Mouse (Mus musculus) neural tube, embryonic 13.5 days (tissue): Measurements from ENCODE around the gene Ubr3. TPM values are rescaled to one million over a fixed set of nuclear protein-coding genes. Genes with fewer than 3 reads are reported as not detected.
"Not testable (repeated sequence)": the region's sequence is repeated elsewhere in the genome, so short reads cannot be mapped to it uniquely, and the experiment has no call there.

Experiments
- ATAC-seq: fragments of 200-750 bp; cut with Nextera tagmentation; 2 replicates; pipeline ENCODE4 v1.8.0; 2017; ENCODE audit warnings: low read depth, mild to moderate bottlenecking, moderate TSS enrichment, moderate library complexity
- H3K27ac ChIP-seq: fragments of 300-500 bp; sonication (generic); replicated peaks from 2 replicates; pipeline ENCODE4 v1.5.1; 2015; ENCODE audit warnings: moderate library complexity, mild to moderate bottlenecking, inconsistent platforms
- H3K27me3 ChIP-seq: fragments of 300-500 bp; sonication (generic); 2 replicates; pipeline ENCODE4 v1.6.1; 2015; ENCODE audit warnings: mild to moderate bottlenecking, inconsistent platforms
- H3K36me3 ChIP-seq: fragments of 300-500 bp; sonication (generic); 2 replicates; pipeline ENCODE4 v1.6.1; 2015; ENCODE audit warnings: mild to moderate bottlenecking, inconsistent platforms
- H3K4me1 ChIP-seq: fragments of 300-500 bp; sonication (generic); replicated peaks from 2 replicates; pipeline ENCODE4 v1.6.1; 2015; ENCODE audit warnings: inconsistent platforms
- H3K4me2 ChIP-seq: fragments of 300-500 bp; sonication (generic); 2 replicates; pipeline ENCODE4 v1.6.1; 2015; ENCODE audit warnings: inconsistent platforms, mild to moderate bottlenecking, moderate library complexity
- H3K4me3 ChIP-seq: fragments of 300-500 bp; sonication (generic); 2 replicates; pipeline ENCODE4 v1.5.1; 2015; ENCODE audit warnings: mild to moderate bottlenecking, inconsistent platforms
- H3K9ac ChIP-seq: fragments of 300-500 bp; sonication (generic); 2 replicates; pipeline ENCODE4 v1.6.1; 2015; ENCODE audit warnings: moderate library complexity, mild to moderate bottlenecking, inconsistent platforms
- H3K9me3 ChIP-seq: fragments of 300-500 bp; sonication (generic); 2 replicates; pipeline ENCODE4 v1.6.1; 2016; ENCODE audit warnings: inconsistent platforms
- WGBS: fragments of 180-500 bp; shearing (Covaris S2); methylation state at CpG from one replicate; pipeline ENCODE4 v1.1.7; 2015; 5-methylcytosine and 5-hydroxymethylcytosine counted together
- polyA plus RNA-seq: library from polyadenylated mRNA; unstranded; fragments of >200 nt; fragmentation: Nextera tagmentation; extraction: Ambion mirVana; gene quantifications from 2 replicates; pipeline ENCODE4 v1.2.1, GENCODE M21; 2015

Gene Ubr3
- polyA plus RNA-seq, 1 experiment from 2014 or later: 15.8 TPM

DNA sequence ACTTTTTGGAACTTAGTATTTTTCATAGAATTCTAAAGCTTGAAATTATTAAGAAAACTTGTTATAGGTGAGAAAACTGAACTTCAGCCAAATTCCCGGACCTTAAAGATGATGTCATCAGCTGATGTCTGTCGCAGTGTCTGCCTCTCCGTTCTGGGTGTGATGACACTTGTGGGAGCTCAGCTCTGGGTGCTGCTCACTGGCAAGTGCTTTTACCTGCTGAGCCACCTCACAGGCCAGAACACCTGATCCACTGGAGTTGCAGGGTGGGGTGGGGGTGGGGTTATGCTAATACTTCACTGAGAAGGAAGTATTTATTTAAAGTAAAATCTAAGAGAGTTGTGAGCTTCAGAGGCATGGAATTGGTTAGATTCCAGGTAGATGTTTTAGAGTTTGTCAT is 20.3 kb downstream of the Ubr3 start:
- Histone ChIP-seq H3K4me3 (no peak overlapping the region), H3K27ac (no peak overlapping the region), H3K4me2 (no peak overlapping the region), H3K4me1 (no peaks in the 10 kb centered on the region), H3K9ac (no peak overlapping the region), H3K36me3 (peaks cover 34% of the 10 kb centered on the region), H3K9me3 (no peaks in the 10 kb centered on the region), H3K27me3 (no peaks in the 10 kb centered on the region)
- ATAC-seq: no peak
- 88% methylated on average over 3 of the region's 3 CpGs for WGBS

GRCm38 (mm10) chr2:69924943-69925342 is 27.9 kb downstream of the Ubr3 start:
- peaks cover 40% of the 10 kb centered on the region for H3K36me3 ChIP-seq
- H3K4me3 ChIP-seq: no peak overlapping the region
- no peak overlapping the region for H3K9ac ChIP-seq
- 85% methylated on average over 3 of the region's 3 CpGs for WGBS
- H3K27ac ChIP-seq: no peak overlapping the region
- ATAC-seq: no peak
- no peaks in the 10 kb centered on the region for H3K9me3 ChIP-seq
- H3K4me2 ChIP-seq: no peak overlapping the region
- H3K4me1 ChIP-seq: no peaks in the 10 kb centered on the region
- no peaks in the 10 kb centered on the region for H3K27me3 ChIP-seq

DNA sequence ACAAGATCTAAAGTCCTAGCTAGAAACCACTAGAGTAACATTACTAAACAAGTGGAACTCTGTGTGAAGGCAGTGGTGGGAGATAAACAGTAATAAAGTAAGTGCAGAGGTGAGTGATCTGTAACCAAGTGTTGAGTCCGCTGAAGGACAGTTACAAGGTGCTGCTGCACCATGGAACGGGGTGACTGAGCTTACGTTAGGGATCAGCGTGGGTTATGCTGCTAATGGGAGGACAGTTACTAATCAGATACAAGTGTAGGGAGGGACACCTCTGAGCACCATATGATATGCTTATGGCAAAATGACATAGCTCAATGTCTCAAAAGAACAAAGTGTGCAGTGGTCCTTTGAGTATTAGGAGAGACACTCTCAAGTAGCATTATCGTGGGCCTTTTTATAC is 39.3 kb downstream of the Ubr3 start:
- H3K27me3 ChIP-seq: no peaks in the 10 kb centered on the region
- H3K27ac ChIP-seq: no peak overlapping the region
- H3K9me3 ChIP-seq: no peaks in the 10 kb centered on the region
- H3K9ac ChIP-seq: no peak overlapping the region
- no peaks in the 10 kb centered on the region for H3K4me1 ChIP-seq
- H3K36me3 ChIP-seq: peaks cover 40% of the 10 kb centered on the region
- no peak overlapping the region for H3K4me2 ChIP-seq
- WGBS: 95% methylated on average over 5 of the region's 5 CpGs
- no peak overlapping the region for H3K4me3 ChIP-seq
- ATAC-seq: no peak

- ATAC-seq: no peak
- 85% methylated on average over 4 of the region's 4 CpGs for whole genome bisulfite sequencing
- H3K4me3 ChIP-seq: no peak overlapping the region
- no peak overlapping the region for H3K9ac ChIP-seq
- no peak overlapping the region for H3K4me2 ChIP-seq
- H3K36me3 ChIP-seq: peaks cover 38% of the 10 kb centered on the region
- H3K27me3 ChIP-seq: no peaks in the 10 kb centered on the region
- no peaks in the 10 kb centered on the region for H3K9me3 ChIP-seq
- no peak overlapping the region for H3K27ac ChIP-seq
- H3K4me1 ChIP-seq: no peaks in the 10 kb centered on the region
These were observed 42.2 kb downstream of the Ubr3 start for GRCm38 (mm10) chr2:69939226-69939625.

GRCm38 (mm10) chr2:69939649-69940048 is 42.6 kb downstream of the Ubr3 start:
- Histone ChIP-seq H3K36me3 (peaks cover 35% of the 10 kb centered on the region), H3K27me3 (no peaks in the 10 kb centered on the region), H3K4me3 (no peak overlapping the region), H3K4me2 (no peak overlapping the region), H3K27ac (no peak overlapping the region), H3K9me3 (no peaks in the 10 kb centered on the region), H3K9ac (no peak overlapping the region), H3K4me1 (no peaks in the 10 kb centered on the region)
- WGBS: 93% methylated on average over 5 of the region's 5 CpGs
- ATAC-seq: no peak

GRCm38 (mm10) chr2:69941391-69942030 is 44.5 kb downstream of the Ubr3 start:
- no peak overlapping the region for H3K27ac ChIP-seq
- H3K4me2 ChIP-seq: no peak overlapping the region
- peaks cover 28% of the 10 kb centered on the region for H3K36me3 ChIP-seq
- no peaks in the 10 kb centered on the region for H3K4me1 ChIP-seq
- 81% methylated on average over 4 of the region's 4 CpGs for WGBS
- H3K27me3 ChIP-seq: no peaks in the 10 kb centered on the region
- H3K9me3 ChIP-seq: no peaks in the 10 kb centered on the region
- no peak overlapping the region for H3K9ac ChIP-seq
- no peak overlapping the region for H3K4me3 ChIP-seq
- no peak for ATAC-seq

DNA sequence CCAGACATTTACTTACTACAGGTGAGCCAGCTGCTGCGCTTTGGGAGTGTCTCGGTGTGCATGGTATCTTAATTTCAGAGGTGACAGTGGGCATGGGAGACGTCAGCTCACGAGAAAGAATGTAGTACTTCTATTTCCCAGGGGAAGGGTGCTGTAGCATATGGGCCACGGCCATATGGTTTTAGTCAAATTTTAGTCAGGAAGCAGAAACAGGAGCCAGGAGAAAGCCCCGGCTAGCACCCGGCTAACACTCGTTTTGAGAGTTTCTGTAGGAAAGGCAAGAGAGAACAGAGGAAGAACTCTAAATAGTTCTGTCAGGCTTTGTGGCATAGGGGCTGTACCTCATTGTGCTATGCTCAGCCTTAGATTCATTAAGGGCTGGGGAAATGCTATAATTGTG is 55.8 kb downstream of the Ubr3 start:
- Histone ChIP-seq H3K9me3 (no peaks in the 10 kb centered on the region), H3K4me3 (no peak overlapping the region), H3K9ac (no peak overlapping the region), H3K4me1 (no peaks in the 10 kb centered on the region), H3K4me2 (no peak overlapping the region), H3K36me3 (peaks cover 51% of the 10 kb centered on the region), H3K27ac (no peak overlapping the region), H3K27me3 (no peaks in the 10 kb centered on the region)
- ATAC-seq: no peak
- 85% methylated on average over 8 of the region's 8 CpGs for WGBS

DNA sequence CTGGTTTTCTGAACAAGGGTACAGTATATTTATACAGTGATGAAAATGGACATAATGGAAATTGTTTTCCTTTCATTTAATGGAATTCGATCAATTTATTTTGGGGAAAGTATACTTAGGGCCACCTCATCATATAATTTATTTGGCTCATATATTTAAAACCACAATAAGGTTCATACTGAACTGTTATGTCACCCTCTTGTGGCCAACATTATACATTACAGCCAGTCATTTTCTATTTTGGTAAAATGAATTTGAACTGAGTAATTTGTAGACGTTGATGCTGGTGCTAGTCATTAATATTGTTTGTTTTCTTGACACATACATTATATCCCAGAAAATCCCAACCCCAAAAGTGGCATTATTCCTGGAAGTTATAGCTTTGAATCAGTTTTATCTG is 58.6 kb downstream of the Ubr3 start:
- Histone ChIP-seq H3K4me1 (no peaks in the 10 kb centered on the region), H3K27ac (no peak overlapping the region), H3K36me3 (peaks cover 39% of the 10 kb centered on the region), H3K9me3 (no peaks in the 10 kb centered on the region), H3K9ac (no peak overlapping the region), H3K4me2 (no peak overlapping the region), H3K4me3 (no peak overlapping the region), H3K27me3 (no peaks in the 10 kb centered on the region)
- 67% methylated on average over 2 of the region's 2 CpGs for WGBS
- ATAC-seq: no peak

- H3K27me3 ChIP-seq: no peaks in the 10 kb centered on the region
- no peak overlapping the region for H3K27ac ChIP-seq
- ATAC-seq: no peak
- no peak overlapping the region for H3K9ac ChIP-seq
- H3K9me3 ChIP-seq: no peaks in the 10 kb centered on the region
- H3K36me3 ChIP-seq: peaks cover 50% of the 10 kb centered on the region
- 92% methylated on average over 2 of the region's 2 CpGs for WGBS
- H3K4me2 ChIP-seq: no peak overlapping the region
- no peak overlapping the region for H3K4me3 ChIP-seq
- H3K4me1 ChIP-seq: no peaks in the 10 kb centered on the region
These were observed 60.6 kb downstream of the Ubr3 start for GRCm38 (mm10) chr2:69957622-69958021.

GRCm38 (mm10) chr2:69974896-69975295 is 77.8 kb downstream of the Ubr3 start:
- no peak overlapping the region for H3K9ac ChIP-seq
- no peaks in the 10 kb centered on the region for H3K9me3 ChIP-seq
- no peak for ATAC-seq
- peaks cover 50% of the 10 kb centered on the region for H3K36me3 ChIP-seq
- no peaks in the 10 kb centered on the region for H3K27me3 ChIP-seq
- H3K4me1 ChIP-seq: no peaks in the 10 kb centered on the region
- 86% methylated on average over 2 of the region's 2 CpGs for WGBS
- H3K27ac ChIP-seq: no peak overlapping the region
- no peak overlapping the region for H3K4me3 ChIP-seq
- H3K4me2 ChIP-seq: no peak overlapping the region

GRCm38 (mm10) chr2:69989224-69989623 is 92.2 kb downstream of the Ubr3 start:
- Histone ChIP-seq H3K4me1 (no peaks in the 10 kb centered on the region), H3K27ac (no peak overlapping the region), H3K36me3 (peaks cover 43% of the 10 kb centered on the region), H3K9me3 (no peaks in the 10 kb centered on the region), H3K4me2 (no peak overlapping the region), H3K27me3 (no peaks in the 10 kb centered on the region), H3K9ac (no peak overlapping the region), H3K4me3 (no peak overlapping the region)
- 93% methylated on average over 6 of the region's 6 CpGs for WGBS
- ATAC-seq: no peak

DNA sequence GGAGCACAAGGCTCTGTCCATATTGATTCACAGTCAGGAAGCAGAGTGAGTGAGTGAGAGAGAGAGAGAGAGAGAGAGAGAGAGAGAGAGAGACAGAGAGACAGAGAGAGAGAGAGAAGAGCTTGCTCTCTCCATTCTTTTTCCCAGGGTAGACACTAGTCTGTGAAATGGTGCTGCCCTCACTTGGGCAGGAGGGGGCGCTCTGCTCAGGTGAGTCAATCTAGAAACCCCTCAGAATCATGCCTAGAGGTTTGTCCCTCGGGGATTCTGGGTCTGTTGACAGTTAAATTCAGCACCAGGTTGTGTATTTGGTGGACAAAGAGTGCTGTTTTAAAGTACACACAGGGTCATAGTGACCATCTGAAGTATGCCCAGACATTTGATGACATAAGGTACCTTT is 93.6 kb downstream of the Ubr3 start:
- Histone ChIP-seq H3K36me3 (peaks cover 43% of the 10 kb centered on the region), H3K9ac (no peak overlapping the region), H3K4me3 (no peak overlapping the region), H3K27ac (no peak overlapping the region), H3K27me3 (no peaks in the 10 kb centered on the region), H3K4me2 (no peak overlapping the region), H3K9me3 (no peaks in the 10 kb centered on the region), H3K4me1 (no peaks in the 10 kb centered on the region)
- WGBS: 69% methylated on average over 2 of the region's 2 CpGs
- no peak for ATAC-seq

DNA sequence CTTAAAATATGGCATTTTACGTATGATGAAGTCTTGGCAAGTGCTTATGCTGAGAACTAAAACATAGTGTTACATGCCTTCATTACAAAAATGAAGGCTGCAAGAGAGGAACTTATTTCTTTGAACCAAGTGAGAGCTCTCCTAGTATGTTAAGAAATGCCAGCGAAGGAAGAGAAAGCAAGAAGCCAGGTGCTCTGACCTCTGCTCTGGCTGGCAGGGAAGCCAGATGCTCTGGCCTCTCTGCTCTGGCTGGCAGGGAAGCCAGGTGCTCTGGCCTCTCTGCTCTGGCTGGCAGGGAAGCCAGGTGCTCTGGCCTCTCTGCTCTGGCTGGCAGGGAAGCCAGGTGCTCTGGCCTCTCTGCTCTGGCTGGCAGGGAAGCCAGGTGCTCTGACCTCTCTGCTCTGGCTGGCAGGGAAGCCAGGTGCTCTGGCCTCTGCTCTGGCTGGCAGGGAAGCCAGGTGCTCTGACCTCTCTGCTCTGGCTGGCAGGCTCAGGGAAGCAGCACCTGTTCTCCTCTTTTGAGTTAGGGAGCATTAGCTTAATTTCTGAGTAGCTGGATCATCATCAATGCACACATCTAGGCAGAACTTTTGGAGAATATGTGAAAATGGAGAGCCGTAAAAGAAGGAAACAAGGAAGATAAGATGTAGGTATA is 97.2 kb downstream of the Ubr3 start:
- not testable (repeated sequence) for H3K27ac ChIP-seq, ATAC-seq, H3K27me3 ChIP-seq, H3K9ac ChIP-seq, H3K4me1 ChIP-seq, H3K4me3 ChIP-seq, H3K9me3 ChIP-seq, H3K4me2 ChIP-seq
- peaks cover 49% of the 10 kb centered on the region for H3K36me3 ChIP-seq
- 95% methylated on average over 3 of the region's 3 CpGs for WGBS
